Mouse (Mus musculus): ENCODE measurements around the gene Zfhx3. TPM values are rescaled to one million over a fixed set of nuclear protein-coding genes. Genes with fewer than 3 reads are reported as not detected.

Gene Zfhx3
- total RNA-seq, 2 experiments from 2014 or later: 7.2 to 8.3 TPM

DNA sequence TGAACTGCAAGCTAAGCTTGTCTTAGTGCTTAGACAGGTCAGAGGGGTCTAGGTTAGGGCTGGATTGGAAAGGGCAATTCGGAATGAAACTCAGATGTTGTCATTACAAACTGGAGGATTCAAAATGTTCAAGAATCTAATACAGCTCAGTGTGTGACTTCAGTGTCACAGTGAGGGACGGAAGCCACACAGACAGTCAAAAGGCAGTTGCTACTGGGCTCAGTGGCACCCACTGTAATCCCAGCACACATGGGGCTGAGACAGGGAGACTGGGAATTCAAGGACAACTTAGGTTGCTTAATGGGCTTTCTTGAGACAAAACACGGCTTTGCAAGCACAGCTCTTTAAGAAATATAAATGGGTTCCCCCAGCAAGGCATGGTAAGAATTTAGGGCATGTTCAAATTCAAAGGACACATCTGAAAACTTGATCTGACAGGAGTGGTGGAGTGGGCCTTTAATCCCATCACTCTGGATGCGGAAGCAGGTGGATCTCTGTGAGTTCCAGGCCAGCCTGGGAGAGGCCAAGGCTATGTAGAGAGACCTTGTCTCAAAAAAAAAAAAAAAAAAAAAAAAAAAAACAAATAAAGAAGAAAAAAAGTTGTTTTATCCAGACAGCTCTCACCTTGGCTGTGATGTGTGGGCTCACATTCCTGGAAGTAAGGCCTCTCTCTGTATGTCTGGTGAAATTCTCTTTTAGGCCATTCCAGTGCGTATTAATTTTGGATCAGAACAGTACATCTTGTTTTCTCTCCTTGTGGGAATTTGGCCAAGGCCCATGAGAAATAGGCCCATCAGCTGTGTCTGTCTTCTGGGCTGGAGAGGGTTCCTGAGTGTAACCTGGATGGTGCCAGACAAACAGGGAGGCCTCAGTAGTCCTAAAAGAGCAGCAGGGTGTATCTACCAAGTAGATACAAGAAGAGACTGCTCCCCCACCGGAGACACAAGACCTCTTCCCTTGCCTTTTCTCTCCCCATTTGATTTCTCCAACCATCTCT lies 750.5 kb downstream of the Zfhx3 start:
- intact Hi-C loops (cut with DNase I): loop anchor here (5.0 kb wide), 1 partner anchor 121 kb away; no protein-coding TSS in a partner anchor
- no peak for DNase-seq

DNA sequence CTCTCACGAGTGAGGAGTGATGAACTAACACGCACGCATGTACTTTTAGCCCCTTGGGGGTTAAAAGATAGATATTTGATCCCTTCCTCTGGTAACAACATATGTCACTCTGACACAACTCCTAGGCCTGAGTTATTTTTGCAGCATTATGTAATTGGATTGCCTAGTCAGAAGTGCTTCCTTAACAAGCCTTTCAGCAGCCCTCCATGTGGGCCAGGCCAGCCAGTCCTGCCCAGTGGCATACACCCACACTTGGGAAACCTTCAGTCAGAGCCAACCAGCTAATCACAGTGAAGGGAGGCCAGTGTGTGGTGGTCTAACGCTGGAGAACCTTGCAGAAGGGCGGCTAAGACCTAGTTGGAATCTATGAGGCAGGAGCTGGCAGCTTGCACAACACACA lies 751.4 kb downstream of the Zfhx3 start:
- intact Hi-C loops (cut with DNase I): loop anchor here (5.0 kb wide), 1 partner anchor 122 kb away; no protein-coding TSS in a partner anchor
- no peak for DNase-seq

DNA sequence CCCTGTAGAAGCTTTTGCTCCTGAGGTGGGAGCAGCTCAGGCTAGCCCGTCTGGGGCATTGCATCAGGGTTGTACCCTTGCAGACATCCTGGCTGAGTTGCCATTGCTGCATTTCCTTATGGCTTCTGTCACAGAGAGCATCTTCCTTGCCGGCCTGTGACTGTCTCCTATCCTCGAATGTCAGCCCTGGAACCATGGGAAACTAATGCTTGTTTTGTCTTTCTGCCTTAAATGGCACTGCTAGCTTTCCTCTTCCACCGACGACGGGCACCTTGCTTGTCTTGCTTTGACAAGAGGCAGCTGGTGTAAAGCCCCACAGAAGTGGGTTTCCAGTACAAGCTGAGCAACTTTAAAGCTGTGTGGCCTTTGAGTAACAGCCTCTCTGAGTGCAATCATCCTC lies 752.1 kb downstream of the Zfhx3 start:
- intact Hi-C loops (cut with DNase I): loop anchor here (5.0 kb wide), 1 partner anchor 122 kb away; no protein-coding TSS in a partner anchor
- DNase-seq: no peak

DNA sequence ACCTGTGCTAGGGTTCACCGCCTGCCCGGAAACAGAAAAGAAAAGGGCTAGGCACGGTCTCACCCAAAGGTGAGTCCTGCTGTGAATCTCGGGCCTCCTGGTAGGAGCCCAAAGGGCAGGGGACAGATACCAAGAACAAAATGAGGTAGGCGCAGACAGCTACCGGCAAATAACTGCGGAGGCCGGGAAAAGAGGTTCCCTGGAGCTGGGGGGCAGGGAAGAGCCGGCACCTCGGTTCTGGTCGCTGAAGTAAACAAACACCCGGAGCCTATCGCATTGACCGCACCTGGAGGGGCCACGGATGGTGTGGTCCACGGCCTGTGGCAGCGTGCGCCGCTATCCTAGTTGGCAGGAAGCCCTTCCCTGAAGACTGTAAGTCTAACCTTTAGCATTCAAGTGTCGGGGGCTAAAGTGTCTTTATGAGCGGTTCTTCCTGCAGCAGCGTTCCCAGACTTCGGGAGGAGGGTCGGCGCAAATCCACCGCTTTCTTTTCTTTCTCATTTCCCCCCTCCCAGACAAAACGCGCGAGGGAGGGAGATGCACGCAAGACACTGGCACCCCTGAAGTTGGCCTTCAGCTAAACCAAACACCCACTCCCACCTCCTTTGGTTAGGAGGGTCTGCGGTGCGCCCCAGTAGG lies 752.9 kb downstream of the Zfhx3 start:
- DNase-seq: no peak

DNA sequence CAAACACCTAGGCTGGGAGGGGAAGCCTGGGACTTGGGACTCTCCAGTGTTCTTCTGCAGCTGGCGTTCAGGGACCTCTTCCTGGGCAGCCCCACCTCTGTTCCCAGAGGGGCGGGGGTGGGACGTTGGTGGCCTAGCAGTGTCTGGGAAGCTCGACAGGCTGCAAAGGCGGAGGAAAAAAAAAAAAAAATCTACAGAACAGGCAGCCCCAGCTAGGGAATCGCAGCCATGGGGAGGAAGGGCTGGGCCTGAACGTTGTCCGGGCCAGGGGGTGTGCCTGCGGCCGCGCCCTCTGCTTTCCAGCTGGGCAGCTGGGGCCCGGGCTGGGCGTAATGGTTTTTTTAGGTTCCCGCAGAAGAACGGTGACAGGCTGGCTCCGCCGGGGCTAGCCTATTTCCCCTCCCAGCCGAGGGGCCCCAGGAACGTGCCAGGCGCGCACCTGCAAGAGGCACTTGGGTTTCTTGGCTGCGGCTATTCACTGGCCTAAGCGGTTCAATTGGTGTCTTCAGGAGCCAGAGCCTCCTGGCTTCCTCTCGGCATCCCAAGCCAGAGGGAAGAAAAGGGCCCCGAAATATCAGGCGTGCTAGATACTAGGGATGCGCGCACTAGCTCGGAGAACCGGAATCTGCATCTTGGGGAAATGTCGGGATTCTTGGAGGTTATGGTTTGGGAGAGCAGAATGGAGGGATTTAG lies 753.6 kb downstream of the Zfhx3 start:
- intact Hi-C loops (cut with DNase I): no loop called here
- peak in 1 of 2 experiments; percentile 42 for DNase-seq

More for the DNA sequence above, 752.9 kb downstream of the Zfhx3 start:
- intact Hi-C loops (cut with DNase I): no loop called here

DNA sequence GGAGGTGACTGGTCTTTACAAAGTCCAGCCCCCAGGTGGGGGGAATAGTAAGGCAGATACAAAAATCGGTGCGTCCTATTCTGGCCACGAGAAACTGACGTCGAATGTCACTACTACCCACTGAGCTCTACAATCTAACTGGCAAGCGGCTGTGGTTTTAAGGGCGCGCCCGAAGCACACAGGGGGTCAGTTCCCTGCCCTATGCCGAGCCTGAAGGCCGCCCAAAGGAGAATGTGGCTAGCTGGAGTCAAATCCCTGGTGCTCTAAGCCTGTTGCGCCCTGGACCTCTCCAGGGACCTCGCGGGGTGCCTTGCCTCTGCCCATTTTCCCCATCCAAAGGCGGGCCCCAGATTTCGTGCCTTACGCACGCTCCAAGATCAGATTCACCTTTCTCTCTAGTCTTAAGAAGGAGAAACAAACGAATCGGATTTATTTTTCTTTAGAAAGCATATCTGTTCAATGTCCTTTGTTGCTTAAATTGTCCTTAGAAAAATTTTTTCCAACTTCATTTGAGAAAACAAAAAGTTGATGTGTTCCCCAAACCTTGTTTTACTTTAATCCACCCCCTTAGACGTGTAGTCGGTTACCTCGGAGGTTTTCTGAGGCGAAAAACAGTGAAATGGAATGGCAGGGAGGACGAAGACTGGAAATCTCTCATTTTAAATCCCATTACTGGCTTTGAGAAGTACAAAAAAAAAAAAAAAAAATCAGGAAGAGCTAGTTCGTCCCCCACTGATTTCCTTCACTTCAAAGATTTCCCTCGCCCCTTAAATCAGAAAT lies 754.4 kb downstream of the Zfhx3 start:
- DNase-seq: no peak
- intact Hi-C loops (cut with DNase I): no loop called here

DNA sequence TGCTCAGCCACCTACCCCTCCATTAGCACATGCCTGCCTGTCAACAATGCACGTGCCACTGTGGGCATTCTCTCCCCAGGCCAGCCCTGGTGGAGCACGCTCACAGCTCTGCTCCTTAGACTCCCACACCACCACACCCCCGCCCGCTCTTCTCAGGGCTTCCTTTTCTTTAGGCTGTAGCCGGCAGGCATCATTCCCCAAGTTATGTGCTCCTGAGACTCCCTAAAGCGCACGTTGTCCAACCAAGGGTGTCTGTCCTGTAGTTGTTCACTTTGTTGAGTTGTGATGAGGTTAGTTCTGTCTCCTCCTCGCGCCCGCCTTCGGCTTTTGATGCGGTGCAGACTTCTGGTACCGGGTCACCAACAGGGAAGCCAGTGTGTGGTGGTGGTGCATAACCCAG lies 755.1 kb downstream of the Zfhx3 start:
- DNase-seq: no peak
- intact Hi-C loops (cut with DNase I): no loop called here

DNA sequence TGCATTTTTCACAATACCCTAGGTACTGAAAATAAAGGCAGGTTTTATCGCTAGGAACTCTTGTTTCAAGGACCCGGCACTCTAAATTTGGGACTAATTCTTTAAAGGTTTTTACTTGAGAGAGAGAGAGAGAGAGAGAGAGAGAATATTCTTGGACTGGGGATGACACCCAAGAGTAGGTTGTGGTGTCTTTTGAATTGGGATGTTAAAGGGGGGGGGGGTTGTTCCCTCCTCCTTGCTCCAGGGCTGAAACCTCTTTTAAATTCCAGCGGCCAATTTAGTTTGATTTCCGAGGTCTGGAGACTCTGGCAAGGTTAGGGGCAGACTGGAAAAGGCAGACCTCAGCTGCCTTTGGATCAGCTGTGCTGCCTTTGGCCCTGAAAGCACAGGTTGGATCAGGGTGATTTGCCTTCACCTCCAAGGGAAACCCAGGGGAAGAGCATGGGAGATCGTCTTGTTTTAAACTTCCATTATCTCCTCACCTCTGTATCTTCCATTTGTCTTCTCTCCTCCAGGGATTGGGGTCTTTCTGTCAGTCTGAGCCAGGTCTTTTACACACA lies 755.7 kb downstream of the Zfhx3 start:
- intact Hi-C loops (cut with DNase I): no loop called here
- no peak for DNase-seq

DNA sequence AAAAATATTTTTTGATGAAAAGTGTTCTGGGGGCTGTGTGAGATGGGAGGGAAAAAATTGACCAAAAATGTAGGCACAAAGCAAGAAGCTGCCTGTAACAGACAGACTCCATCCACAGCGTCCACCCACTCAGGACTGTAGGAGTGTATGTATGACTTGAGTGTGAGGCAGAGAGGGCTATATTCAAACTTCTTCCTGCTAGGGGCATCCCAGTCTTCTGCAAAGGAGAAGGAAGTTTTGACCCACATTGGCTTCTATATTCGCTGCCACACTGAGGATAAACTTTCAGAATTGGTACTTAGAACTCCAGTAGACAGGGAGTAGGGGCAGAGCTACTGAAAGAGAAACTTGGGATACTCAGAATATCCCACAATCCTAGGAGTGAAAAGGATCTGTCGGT lies 756.6 kb downstream of the Zfhx3 start:
- no peak for DNase-seq
- intact Hi-C loops (cut with DNase I): no loop called here

DNA sequence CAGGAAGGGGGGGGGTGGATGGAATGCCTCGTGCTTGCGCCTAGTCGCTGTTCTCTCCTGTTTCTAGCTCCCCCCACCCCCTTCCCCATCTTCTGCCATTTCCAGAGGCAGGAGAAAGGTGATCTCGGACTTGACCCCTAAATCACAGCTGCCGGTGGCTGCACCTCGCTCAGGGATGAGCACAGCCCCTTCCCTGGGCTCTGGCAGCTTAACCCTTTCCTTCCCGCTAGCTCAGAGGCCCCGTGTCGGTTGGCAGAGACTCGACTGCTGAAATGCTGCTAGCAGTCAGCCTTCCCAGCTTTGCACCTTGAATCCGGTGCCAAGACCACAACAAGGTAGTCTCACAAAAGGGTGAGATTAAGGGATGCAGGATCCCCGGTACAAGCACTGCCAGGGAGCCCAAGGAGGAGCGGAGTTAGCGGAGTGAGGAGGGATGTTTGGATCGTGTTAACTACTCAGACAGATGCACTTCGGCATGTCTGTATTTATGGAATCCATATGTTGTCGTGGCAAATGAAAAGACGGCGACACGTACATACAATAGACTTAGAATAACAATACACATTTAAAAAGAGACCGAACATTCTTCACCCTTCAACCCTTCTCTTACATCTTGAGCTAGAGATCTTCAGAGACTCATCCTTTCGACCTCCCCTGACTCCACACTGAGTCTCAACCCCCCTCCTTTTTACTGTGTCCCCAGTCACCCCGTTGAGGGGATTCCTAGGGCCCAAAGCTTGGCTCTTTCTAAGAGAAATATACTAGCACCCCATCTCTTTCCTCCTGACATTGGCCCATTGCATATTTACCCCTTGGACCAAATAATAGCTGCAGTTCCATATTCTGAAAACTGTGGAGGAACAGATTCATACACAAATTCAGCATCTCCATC lies 757.3 kb downstream of the Zfhx3 start:
- DNase-seq: no peak
- intact Hi-C loops (cut with DNase I): loop anchor here (5.0 kb wide), 1 partner anchor 213 kb away; no protein-coding TSS in a partner anchor

DNA sequence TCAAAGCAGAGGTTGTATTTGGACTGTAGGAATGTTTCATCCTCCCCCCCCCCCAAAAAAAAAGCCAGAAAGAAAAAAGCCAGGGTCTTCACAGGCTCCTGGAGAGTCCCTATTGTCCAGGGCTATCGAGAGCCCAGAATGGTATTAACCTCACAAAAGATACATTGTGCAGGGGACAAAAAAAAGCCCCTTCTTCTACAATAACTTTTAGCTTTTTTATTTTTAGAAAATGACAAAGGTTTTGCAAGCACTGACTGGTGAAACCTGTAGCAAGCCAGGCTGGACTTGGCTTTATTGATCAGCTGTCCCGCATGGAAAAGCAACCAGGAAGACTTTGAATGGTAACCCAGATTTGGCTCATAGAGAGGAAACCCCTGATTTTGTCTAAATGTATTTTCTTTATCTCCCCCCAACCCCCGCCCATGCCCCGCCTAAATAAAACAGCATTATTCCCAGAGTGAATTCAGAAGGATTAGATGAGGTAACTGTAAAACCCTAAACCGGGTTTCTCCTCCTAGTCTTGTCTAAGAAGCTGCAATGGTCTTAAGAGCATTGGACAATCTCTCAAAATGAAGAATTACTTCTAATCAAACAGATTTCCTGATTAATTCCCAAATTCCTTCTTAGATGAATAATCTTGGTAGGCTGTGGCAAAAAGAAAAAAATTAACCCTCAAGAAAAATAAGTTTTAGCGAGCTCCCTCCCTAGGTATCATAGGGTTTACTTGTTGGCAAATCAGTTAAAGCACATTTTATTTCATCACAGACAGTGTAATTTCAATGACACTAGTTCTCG lies 759.1 kb downstream of the Zfhx3 start:
- no peak for DNase-seq
- intact Hi-C loops (cut with DNase I): loop anchor here (5.0 kb wide), 1 partner anchor 211 kb away; no protein-coding TSS in a partner anchor

DNA sequence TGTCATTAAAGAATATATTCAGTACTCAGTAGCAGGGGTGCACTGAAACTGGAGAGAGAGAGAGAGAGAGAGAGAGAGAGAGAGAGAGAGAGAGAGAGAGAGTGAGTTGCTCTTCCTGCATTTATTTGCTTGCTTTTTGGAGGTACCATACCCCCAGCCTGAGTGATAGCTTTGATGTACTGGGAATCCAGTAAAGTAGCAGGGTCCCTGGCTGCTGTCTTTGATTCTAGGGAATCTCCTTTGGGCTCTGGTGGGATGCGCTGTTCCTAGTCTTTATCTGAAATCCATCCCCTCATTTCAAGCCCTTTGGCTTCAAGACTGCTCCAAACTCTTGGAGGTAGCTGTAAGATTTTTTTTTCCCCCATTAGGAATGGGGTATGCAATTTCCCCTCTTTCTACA lies 759.8 kb downstream of the Zfhx3 start:
- no peak for DNase-seq
- intact Hi-C loops (cut with DNase I): loop anchor here (5.0 kb wide), 1 partner anchor 210 kb away; no protein-coding TSS in a partner anchor

DNA sequence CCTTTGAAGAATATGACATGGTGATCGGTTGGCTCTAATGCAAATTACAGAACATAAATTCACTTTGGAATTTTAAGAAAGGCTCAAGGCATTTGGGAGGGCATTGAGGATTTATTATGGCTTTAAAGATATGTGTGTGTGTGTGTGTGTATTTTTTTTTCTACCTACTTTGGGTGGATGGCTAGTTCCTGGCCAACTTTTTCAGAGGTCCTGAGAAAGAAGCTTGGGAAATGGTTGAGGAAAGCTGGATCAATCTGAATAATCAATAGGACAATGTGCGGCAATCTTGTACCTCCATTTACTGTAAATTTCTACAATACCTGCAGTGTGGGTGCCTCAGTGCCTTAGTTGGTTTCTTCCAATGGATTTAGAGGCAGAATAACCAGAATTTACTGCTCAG lies 763.3 kb downstream of the Zfhx3 start:
- intact Hi-C loops (cut with DNase I): no loop called here
- DNase-seq: no peak

DNA sequence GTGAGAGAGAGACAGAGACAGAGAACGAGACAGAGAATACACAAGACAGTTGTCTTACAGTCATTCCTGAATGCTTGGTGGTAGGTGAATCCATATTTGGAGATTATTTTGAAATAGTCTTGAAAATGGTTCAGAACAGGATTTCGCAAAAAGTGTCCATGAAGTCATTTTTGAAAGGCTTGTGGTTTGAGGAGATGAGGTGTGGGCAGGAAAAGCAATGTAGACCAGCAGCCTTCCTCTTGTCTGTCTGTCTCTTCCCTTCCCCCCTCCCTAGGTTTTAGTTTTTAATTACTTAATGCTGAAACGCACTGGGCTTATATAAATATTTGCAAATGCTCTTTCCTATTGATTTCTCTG lies 764.0 kb downstream of the Zfhx3 start:
- DNase-seq: no peak
- intact Hi-C loops (cut with DNase I): no loop called here

DNA sequence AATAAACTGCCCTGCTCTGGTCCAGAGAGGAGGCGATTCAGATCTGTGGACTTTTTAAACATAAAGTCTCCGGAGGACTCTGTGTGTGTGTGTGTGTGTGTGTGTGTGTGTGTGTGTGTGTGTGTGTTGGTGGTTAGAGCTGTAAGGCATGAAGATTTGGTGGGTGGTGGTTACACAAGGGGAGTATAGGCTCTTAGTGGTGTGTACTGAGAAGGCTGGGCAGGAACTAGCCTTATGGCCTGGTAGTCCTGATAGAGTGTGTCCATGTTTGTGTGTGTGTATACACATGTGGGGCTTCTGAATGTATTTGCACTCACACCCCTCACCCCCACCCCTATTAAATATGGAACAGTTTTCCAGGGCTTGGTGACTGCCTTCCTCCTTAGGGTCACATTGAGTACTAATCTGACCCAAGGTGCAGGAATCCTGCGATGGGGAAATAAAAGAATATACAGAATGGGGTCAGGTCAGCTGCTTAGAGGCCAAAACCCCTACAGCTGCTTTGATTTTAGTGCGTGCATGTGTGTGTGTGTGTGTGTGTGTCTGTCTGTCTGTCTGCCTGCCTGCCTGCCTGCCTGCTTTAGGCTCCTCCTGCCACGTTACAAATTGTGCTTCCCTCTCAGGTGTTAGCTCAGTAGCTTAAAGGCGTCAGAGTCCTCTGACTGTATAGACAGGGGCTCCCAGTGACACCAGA lies 764.6 kb downstream of the Zfhx3 start:
- intact Hi-C loops (cut with DNase I): no loop called here
- no peak for DNase-seq

DNA sequence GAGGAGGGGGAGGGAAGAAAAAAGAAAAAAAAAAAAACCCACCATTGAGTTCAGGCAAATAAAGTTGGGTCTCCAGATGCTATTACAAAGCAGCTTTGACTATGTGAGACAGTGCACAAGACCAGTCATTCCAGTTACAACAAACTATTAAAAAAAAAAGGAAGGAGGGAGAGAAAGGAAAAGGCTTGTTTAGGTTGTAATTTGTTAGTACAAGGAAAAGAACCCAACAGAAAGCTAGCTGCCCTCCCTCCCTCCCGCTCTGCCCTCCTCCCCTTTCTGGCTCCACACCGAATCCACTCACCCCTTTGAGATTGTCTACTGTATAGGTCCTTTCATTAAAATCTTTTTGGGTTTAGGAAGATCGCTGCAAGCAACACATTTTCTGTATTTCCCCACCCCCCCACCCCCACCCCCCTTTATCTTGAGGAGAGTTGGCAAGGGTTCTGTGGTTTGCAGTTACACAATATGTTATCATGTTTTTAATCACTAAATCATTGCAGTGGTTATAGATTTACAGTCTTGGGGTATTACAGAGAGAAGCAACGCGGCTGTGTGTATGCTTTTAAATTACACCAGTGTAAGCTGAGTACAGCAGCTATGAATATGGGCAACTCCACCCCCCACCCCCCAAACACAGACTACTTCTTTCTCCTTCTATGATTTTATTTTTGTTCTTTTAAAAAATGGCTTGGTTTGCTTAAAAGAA lies 765.3 kb downstream of the Zfhx3 start:
- intact Hi-C loops (cut with DNase I): no loop called here
- DNase-seq: no peak

DNA sequence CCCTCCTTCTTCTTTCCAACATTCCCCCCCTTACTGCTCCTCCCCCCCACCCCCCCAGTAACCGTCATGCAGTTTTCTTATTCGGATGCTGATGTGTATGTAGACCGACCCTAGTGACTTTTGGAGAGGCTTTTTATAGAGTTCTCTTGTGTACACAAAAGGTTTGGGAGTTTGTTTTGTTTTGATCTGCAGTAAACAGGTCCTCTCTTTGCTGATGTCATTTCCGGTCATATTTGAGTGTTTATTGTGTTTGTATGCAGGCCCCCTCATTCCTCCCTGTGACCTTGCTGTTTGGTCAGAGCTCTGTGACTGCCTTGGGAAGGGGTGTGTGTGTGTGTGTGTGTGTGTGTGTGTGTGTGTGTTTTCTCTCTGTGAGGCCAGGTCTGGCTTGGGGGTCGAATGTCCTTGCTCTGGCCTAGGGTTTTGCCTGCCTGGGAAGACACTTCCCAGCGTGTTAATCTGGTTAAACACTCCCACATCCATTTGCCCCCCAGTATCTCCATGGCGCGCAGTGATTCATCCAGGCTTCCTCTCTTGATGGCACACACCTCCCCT lies 766.5 kb downstream of the Zfhx3 start:
- intact Hi-C loops (cut with DNase I): no loop called here

More for the DNA sequence above, 766.5 kb downstream of the Zfhx3 start:
- DNase-seq: no peak
